Mouse (Mus musculus) midbrain, embryonic 16.5 days (tissue): ENCODE data around the gene Hoxb3. TPM values are rescaled to one million over a fixed set of nuclear protein-coding genes. Genes with fewer than 3 reads are reported as not detected.

ENCODE experiments used
- ATAC-seq: fragments of 200-750 bp; cut with Nextera tagmentation; 2 replicates; pipeline ENCODE4 v1.8.0; 2017; ENCODE audit warnings: moderate TSS enrichment
- H3K27ac ChIP-seq: fragments of 300-500 bp; sonication (generic); 2 replicates; pipeline ENCODE4 v1.5.1; 2014; ENCODE audit warnings: mild to moderate bottlenecking, low read length, mixed read lengths
- H3K27me3 ChIP-seq: fragments of 300-500 bp; sonication (generic); 2 replicates; pipeline ENCODE4 v1.6.1; 2014; ENCODE audit warnings: low read depth, low read length, mixed read lengths; ENCODE audit not compliant: control insufficient read depth, insufficient read depth
- H3K36me3 ChIP-seq: fragments of 300-500 bp; sonication (generic); 2 replicates; pipeline ENCODE4 v1.6.1; 2014; ENCODE audit warnings: mild to moderate bottlenecking, low read length, moderate library complexity, mixed read lengths; ENCODE audit not compliant: control insufficient read depth, insufficient read depth
- H3K4me1 ChIP-seq: fragments of 300-500 bp; sonication (generic); 2 replicates; pipeline ENCODE4 v1.6.1; 2014; ENCODE audit warnings: mild to moderate bottlenecking, low read length, mixed read lengths; ENCODE audit not compliant: control insufficient read depth, insufficient read depth
- H3K4me2 ChIP-seq: fragments of 300-500 bp; sonication (generic); 2 replicates; pipeline ENCODE4 v1.6.1; 2014; ENCODE audit warnings: mild to moderate bottlenecking, low read length, mixed read lengths
- H3K4me3 ChIP-seq: fragments of 300-500 bp; sonication (generic); 2 replicates; pipeline ENCODE4 v1.5.1; 2014; ENCODE audit warnings: low read depth, mild to moderate bottlenecking, low read length, moderate library complexity, mixed read lengths
- H3K9ac ChIP-seq: fragments of 300-500 bp; sonication (generic); 2 replicates; pipeline ENCODE4 v1.6.1; 2014; ENCODE audit warnings: low read depth, low read length, mixed read lengths
- H3K9me3 ChIP-seq: fragments of 300-500 bp; sonication (generic); replicated peaks from 2 replicates; pipeline ENCODE4 v1.6.1; 2014; ENCODE audit warnings: mild to moderate bottlenecking, low read length, mixed read lengths; ENCODE audit not compliant: control insufficient read depth, poor library complexity, severe bottlenecking
- WGBS: fragments of 180-500 bp; shearing (Covaris S2); extraction: QIAGEN DNeasy Blood & Tissue Kit; methylation state at CpG from one replicate; pipeline ENCODE4 v1.1.7; 2014; 5-methylcytosine and 5-hydroxymethylcytosine counted together
- polyA plus RNA-seq: library from polyadenylated mRNA; unstranded; fragments of >200 nt; fragmentation: Nextera tagmentation; extraction: Ambion mirVana; gene quantifications from 2 replicates; pipeline ENCODE4 v1.2.1, GENCODE M21; 2015

Hoxb3 gene
- polyA plus RNA-seq, 1 experiment from 2014 or later = not detected

DNA sequence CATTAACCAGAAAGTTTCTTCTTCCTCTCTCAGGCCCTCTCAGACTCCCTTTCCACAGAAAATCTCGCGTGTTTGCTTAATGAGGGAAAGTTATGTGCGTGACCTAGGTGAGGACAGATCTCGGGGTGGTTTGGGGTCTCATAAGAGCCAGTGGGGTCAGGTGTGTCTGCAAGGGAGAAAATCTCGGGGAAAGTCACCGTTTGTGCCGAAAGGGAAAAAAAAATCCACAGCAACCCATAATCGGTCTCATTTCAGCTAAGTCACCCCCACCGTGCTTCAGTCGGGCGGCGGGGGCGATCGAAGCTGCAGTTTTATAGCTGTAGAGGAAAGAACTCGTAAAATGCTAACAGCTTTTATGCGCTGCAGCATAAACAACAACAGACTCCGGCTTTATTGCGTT is 41.7 kb upstream of the Hoxb3 start:
- no peaks in the 10 kb centered on the region for H3K9me3 ChIP-seq
- peaks cover 4% of the 10 kb centered on the region; the same call in 1 of the 2 replicates for H3K4me1 ChIP-seq
- H3K9ac ChIP-seq = no peak overlapping the region
- no peaks in the 10 kb centered on the region for H3K36me3 ChIP-seq
- peaks cover 75% of the 10 kb centered on the region for H3K27me3 ChIP-seq
- no peak overlapping the region for H3K27ac ChIP-seq
- H3K4me2 ChIP-seq = no peak overlapping the region
- H3K4me3 ChIP-seq = no peak overlapping the region
- ATAC-seq = no peak
- 5% methylated on average over 18 of the region's 18 CpGs for WGBS

DNA sequence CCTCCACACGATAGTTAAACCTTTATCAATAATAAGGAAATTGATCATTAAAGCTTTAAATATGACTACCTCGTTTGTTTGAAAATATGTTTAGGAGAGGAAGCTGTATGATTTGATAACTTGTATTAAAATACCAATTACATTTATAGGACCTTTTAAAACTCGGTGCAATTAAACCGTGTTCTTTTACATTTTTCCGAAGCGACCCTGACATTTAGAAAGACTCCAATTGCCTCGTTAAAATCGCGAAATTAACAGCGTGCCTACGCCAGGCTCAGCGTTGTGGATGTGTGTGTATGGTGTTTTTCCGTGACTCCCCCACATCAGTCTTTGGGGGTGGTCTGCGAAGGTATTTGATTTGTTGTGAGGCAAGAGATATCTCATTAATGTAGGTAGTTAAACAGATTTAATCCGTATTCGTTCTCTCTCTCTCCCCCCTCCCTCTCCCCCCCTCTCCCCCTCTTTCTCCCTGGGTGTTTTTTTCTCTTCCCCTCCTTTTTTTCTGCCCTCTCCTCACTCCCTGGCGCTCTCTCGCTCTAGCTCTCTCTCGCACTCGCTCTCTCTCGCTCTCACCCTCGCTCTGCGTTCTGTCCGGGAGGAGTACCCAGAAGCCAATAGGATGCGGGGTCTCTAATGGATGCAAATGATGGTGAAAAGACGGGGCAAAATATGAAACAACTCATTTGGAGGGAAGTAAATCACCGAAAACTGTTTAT is 41.1 kb upstream of the Hoxb3 start, which contains the start of gene Hoxb8:
TSS of gene Hoxb8 (plus strand) at position 51 of the 716 bp plus-strand sequence.
- ATAC-seq = no peak

DNA sequence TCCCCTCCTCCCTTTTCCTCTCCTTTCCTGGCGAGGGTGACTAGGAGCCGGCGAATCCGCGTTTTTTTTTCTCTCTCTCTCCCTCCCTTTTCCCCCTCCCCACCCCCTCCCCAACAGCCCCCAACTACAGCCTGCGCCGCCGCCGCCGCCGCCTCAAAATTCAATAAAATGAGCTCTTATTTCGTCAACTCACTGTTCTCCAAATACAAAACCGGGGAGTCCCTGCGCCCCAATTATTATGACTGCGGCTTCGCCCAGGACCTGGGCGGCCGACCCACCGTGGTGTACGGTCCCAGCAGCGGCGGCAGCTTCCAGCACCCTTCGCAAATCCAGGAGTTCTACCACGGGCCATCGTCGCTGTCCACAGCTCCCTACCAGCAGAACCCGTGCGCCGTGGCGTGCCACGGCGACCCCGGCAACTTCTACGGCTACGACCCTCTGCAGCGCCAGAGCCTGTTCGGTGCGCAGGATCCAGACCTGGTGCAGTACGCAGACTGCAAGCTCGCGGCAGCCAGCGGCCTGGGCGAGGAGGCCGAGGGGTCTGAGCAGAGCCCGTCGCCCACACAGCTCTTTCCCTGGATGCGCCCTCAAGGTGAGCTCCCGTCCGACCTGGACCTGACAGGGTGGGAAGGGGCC is 40.2 kb upstream of the Hoxb3 start:
- under 1% methylated on average over 49 of the region's 49 CpGs for WGBS
- H3K4me2 ChIP-seq = no peak overlapping the region
- no peaks in the 10 kb centered on the region for H3K36me3 ChIP-seq
- H3K9ac ChIP-seq = no peak overlapping the region
- H3K4me1 ChIP-seq = peaks cover 4% of the 10 kb centered on the region; the same call in 1 of the 2 replicates
- H3K27ac ChIP-seq = no peak overlapping the region
- H3K4me3 ChIP-seq = no peak overlapping the region
- no peaks in the 10 kb centered on the region for H3K9me3 ChIP-seq
- H3K27me3 ChIP-seq = peaks cover 75% of the 10 kb centered on the region
- ATAC-seq = no peak

More for the DNA sequence above, 41.1 kb upstream of the Hoxb3 start, which contains the start of gene Hoxb8:
- Histone ChIP-seq H3K27ac (no peak within 1 kb of the TSS), H3K36me3 (no peaks in the 10 kb centered on the region), H3K27me3 (peaks cover 75% of the 10 kb centered on the region), H3K9ac (no peak within 1 kb of the TSS), H3K4me1 (peaks cover 4% of the 10 kb centered on the region; the same call in 1 of the 2 replicates), H3K4me3 (no peak within 1 kb of the TSS), H3K4me2 (no peak within 1 kb of the TSS), H3K9me3 (no peaks in the 10 kb centered on the region)
- WGBS = 2% methylated on average over 27 of the region's 27 CpGs

DNA sequence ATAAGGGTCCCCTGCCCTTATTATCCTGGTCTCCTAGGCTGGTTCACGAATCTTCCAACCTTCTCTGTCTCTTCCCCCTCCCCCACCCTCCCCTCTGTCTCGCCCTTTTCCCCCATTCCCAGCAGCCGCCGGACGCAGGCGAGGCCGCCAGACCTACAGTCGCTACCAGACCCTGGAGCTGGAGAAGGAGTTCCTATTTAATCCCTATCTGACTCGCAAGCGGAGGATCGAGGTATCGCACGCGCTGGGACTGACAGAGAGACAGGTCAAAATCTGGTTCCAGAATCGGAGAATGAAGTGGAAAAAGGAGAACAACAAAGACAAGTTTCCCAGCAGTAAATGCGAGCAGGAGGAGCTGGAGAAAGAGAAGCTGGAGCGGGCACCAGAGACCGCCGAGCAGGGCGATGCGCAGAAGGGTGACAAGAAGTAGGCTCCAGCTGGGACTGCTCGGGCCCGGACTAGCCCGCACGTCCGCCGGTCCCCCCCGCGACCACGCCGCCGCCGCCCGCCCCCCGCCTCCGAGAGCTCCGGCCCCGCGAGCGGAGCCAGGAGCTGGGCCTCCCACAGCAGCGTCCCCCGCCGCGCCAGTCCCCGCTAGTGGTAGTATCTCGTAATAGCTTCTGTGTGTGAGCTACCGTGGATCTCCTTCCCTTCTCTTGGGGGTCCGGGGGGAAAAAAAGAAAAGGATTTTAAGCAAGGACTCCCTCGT is 38.9 kb upstream of the Hoxb3 start:
- Histone ChIP-seq H3K27me3 (peaks cover 75% of the 10 kb centered on the region), H3K27ac (no peak overlapping the region), H3K9me3 (no peaks in the 10 kb centered on the region), H3K36me3 (no peaks in the 10 kb centered on the region), H3K4me3 (peak overlapping the region; percentile 14; the same call in 1 of the 2 replicates), H3K4me1 (peaks cover 4% of the 10 kb centered on the region; the same call in 1 of the 2 replicates), H3K9ac (no peak overlapping the region), H3K4me2 (peak overlapping the region; percentile 23)
- 0% methylated on average over 48 of the region's 49 CpGs for WGBS
- no peak for ATAC-seq

DNA sequence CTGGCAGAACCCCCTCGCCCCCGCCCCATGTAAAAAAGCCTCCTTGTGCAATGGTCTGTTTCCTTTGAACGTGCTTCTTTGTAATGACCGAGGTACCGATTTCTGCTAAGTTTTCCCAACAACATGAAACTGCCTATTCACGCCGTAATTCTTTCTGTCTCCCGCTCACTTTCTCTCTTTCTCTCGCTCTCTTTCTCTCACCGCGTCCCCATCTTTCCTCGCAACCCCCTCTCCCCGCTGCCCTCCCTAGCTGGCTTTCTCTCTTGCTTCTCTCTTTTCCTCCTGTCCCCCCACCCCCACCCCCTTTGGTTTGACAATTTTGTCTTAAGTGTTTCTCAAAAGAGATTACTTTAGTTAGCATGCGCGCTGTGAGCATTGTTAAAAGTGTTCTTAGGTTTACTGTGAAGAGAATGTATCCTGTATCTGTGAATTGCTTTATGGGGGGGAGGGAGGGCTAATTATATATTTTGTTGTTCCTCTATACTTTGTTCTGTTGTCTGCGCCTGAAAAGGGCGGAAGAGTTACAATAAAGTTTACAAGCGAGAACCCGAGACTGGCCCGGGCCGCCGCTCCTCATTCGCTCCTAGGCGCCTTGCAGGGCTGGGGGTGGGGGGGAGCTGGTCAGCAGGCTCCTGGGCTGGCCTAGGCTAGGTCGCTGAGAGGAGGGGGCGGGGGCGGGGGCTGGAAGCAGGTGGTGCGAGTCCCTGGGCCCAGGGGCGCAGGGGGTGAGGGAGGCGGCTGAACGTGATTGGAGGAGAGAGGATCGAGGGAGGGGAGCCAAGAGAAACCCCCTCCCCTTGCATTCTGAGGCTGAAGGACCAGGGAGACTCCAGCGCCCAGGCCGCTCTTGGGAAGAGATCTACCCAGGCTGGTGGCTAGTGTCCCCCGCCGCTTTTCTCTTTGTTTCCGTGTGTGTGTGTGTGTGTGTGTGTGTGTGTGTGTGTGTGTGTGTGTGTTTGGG is 38.1 kb upstream of the Hoxb3 start:
- Histone ChIP-seq H3K4me1 (peaks cover 4% of the 10 kb centered on the region; the same call in 1 of the 2 replicates), H3K9me3 (no peaks in the 10 kb centered on the region), H3K4me2 (no peak overlapping the region), H3K27me3 (peaks cover 72% of the 10 kb centered on the region), H3K9ac (no peak overlapping the region), H3K27ac (no peak overlapping the region), H3K4me3 (no peak overlapping the region), H3K36me3 (no peaks in the 10 kb centered on the region)
- ATAC-seq = no peak
- 2% methylated on average over 34 of the region's 37 CpGs for WGBS

DNA sequence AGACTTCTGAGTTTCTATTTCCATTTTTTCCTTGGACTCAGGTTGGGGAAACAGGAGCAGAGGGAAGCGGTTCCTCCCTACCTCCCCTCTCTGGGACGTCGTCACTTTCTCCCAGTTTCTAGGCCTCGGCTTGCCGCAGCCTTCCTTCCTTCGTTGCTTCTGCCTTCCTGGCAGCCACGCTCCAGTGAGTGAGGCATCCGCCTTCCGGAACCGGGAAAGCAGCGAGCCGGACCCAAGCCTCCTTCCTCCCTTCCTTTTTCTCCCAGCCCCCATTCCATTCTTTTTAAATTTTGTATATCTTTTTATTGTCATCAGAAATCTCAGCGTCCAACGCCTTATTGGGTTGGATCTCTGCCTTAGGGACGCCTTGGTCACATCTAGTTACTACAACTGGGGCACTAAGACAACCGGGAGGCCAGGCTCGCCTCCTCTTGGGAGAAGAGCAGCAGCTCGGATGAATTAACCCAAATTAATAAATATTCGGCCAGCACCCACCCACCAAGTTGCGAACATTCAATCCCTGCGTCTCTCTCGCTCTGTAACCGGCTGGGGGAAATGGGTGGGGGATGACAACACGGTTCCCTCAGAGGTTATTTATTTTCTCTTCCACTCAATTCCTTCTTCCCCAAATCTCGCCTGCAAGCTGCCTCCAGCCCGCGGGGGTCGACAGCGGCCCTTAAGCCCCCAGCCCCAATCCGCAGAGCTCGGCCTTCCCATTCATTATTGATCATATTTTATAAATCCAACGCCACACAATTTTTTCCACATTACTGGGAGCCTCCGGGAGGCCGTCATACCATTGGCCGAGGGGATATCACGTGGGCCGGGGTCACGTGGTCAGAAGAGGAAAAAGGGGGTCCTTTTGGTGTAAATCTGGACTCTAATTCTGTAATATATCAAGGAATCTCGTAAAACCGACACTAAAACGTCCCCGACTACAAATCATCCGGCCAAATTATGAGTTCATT is 37.1 kb upstream of the Hoxb3 start, which contains the start of gene Hoxb7:
TSS of gene Hoxb7 (plus strand) at position 853 of the 968 bp plus-strand sequence.
- no peak within 1 kb of the TSS for H3K4me2 ChIP-seq
- no peak within 1 kb of the TSS for H3K4me3 ChIP-seq
- no peak within 1 kb of the TSS for H3K27ac ChIP-seq
- H3K9me3 ChIP-seq = no peaks in the 10 kb centered on the region
- H3K4me1 ChIP-seq = peaks cover 4% of the 10 kb centered on the region; the same call in 1 of the 2 replicates
- H3K36me3 ChIP-seq = no peaks in the 10 kb centered on the region
- H3K9ac ChIP-seq = no peak within 1 kb of the TSS
- 1% methylated on average over 43 of the region's 43 CpGs for WGBS
- peaks cover 75% of the 10 kb centered on the region for H3K27me3 ChIP-seq
- ATAC-seq = no peak

DNA sequence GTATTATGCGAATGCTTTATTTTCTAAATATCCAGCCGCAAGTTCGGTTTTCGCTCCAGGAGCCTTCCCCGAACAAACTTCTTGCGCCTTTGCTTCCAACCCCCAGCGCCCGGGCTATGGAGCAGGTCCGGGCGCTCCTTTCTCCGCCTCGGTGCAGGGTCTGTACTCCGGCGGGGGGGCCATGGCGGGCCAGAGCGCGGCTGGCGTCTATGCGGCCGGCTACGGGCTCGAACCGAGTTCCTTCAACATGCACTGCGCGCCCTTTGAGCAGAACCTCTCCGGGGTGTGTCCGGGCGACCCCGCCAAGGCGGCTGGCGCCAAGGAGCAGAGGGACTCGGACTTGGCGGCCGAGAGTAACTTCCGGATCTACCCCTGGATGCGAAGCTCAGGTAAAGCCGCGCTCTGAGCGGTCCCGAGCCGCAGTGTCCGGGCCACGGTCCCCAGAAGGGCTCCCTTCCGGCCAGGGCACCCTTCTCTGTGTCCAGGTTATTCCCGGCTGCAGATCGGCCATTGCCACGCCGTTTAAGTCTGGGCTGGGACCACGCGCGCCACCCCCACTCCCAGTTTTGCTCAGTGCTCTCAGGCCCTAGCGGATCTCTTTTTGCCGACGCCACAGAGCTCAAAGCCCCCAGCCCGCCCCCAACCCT is 36.3 kb upstream of the Hoxb3 start:
- no peak for ATAC-seq
- H3K4me3 ChIP-seq = no peak overlapping the region
- H3K9me3 ChIP-seq = no peaks in the 10 kb centered on the region
- H3K4me2 ChIP-seq = no peak overlapping the region
- H3K27me3 ChIP-seq = peaks cover 75% of the 10 kb centered on the region
- H3K27ac ChIP-seq = no peak overlapping the region
- H3K9ac ChIP-seq = no peak overlapping the region
- no peaks in the 10 kb centered on the region for H3K36me3 ChIP-seq
- peaks cover 4% of the 10 kb centered on the region; the same call in 1 of the 2 replicates for H3K4me1 ChIP-seq
- WGBS = under 1% methylated on average over 54 of the region's 55 CpGs
